Mouse (Mus musculus): Measurements from ENCODE around the gene Crim1. TPM values are rescaled to one million over a fixed set of nuclear protein-coding genes. Genes with fewer than 3 reads are reported as not detected.

Crim1 gene
- polyA plus RNA-seq, 1 experiment, result 36.1 TPM

GRCm38 (mm10) chr17:78405336-78405735, 205.3 kb downstream of the Crim1 start:
- peaks cover 24% of the 10 kb centered on the region for H3K36me3 ChIP-seq (ENCODE audit: control insufficient read depth, insufficient read depth, low read length)
- no peak overlapping the region for H3K4me3 ChIP-seq (ENCODE audit: low read depth, low read length)
- H3K4me1 ChIP-seq (ENCODE audit: control insufficient read depth, insufficient read depth, insufficient read length, low read length), result peaks cover 46% of the 10 kb centered on the region
- no peaks in the 10 kb centered on the region for H3K27me3 ChIP-seq (ENCODE audit: control insufficient read depth, insufficient read depth, low read length)
- WGBS, result 75% methylated on average over 3 of the region's 3 CpGs
- H3K27ac ChIP-seq (ENCODE audit: insufficient read depth, low read depth, low read length), result no peak overlapping the region
- TF ChIP-seq CTCF (IDR thresholded peaks at IDR 0.05; ENCODE audit: extremely low read depth, insufficient read length, insufficient replicate concordance, low read depth, low read length) (no peak), POLR2A (IDR thresholded peaks at IDR 0.05; ENCODE audit: low read depth, low read length) (no peak)

- H3K4me3 ChIP-seq (ENCODE audit: low read depth, low read length), result no peak overlapping the region
- TF ChIP-seq CTCF (IDR thresholded peaks at IDR 0.05; ENCODE audit: extremely low read depth, insufficient read length, insufficient replicate concordance, low read depth, low read length) (no peak), POLR2A (IDR thresholded peaks at IDR 0.05; ENCODE audit: low read depth, low read length) (no peak)
- H3K27me3 ChIP-seq (ENCODE audit: control insufficient read depth, insufficient read depth, low read length), result no peaks in the 10 kb centered on the region
- 89% methylated on average over 10 of the region's 10 CpGs for WGBS
- H3K36me3 ChIP-seq (ENCODE audit: control insufficient read depth, insufficient read depth, low read length), result peaks cover 31% of the 10 kb centered on the region
- H3K4me1 ChIP-seq (ENCODE audit: control insufficient read depth, insufficient read depth, insufficient read length, low read length), result peaks cover 33% of the 10 kb centered on the region
- H3K27ac ChIP-seq (ENCODE audit: insufficient read depth, low read depth, low read length), result no peak overlapping the region
These were observed 206.8 kb downstream of the Crim1 start for GRCm38 (mm10) chr17:78406854-78407253.

DNA sequence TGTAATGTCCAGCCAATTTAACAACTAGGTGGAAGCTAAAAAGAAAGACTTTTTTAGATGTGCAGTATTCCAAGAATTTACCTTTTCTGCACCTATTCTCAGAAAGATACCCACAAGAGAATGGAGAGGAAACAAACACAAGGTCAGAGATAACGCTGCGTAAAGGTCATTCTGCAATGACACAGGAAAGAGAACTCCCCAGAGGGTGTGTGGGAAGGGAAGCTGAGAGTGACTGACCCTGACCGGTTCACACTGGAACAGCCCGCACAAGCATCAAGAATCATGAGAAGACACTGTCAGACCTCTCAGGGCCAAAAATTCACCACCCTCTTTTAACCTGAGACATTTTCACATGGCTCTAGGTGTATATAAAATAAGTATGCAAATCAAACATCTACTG, 207.5 kb downstream of the Crim1 start:
- H3K4me3 ChIP-seq (ENCODE audit: low read depth, low read length), result no peak overlapping the region
- H3K27ac ChIP-seq (ENCODE audit: insufficient read depth, low read depth, low read length), result peak overlapping the region; percentile 26; the same call in 1 of the 2 replicates
- TF ChIP-seq POLR2A (IDR thresholded peaks at IDR 0.05; ENCODE audit: low read depth, low read length), result no peak
- TF ChIP-seq CTCF (IDR thresholded peaks at IDR 0.05; ENCODE audit: extremely low read depth, insufficient read length, insufficient replicate concordance, low read depth, low read length), result no peak
- no peaks in the 10 kb centered on the region for H3K27me3 ChIP-seq (ENCODE audit: control insufficient read depth, insufficient read depth, low read length)
- peaks cover 31% of the 10 kb centered on the region for H3K4me1 ChIP-seq (ENCODE audit: control insufficient read depth, insufficient read depth, insufficient read length, low read length)
- 67% methylated on average over 4 of the region's 4 CpGs for WGBS
- peaks cover 31% of the 10 kb centered on the region for H3K36me3 ChIP-seq (ENCODE audit: control insufficient read depth, insufficient read depth, low read length)

DNA sequence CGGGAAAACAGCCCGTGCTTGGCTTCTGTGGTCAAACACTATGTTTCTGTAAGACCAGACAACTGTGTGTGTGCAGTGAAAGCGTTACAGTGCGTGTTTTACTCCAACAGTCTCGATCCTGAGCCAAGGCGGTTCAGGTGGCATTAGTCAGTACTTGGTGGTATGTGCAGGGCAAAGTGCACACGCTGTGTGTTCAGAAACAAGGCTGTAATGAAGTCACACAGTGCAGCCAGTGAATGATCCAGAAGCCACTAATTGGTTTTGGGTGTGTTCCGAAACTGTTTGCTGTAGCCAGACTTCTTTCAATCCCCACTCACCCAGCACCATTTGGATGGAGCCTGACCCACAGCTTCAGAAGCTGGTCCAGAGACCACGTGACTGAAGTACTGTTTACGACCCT, 208.3 kb downstream of the Crim1 start:
- no peak overlapping the region for H3K4me3 ChIP-seq (ENCODE audit: low read depth, low read length)
- no peak for TF ChIP-seq CTCF (IDR thresholded peaks at IDR 0.05; ENCODE audit: extremely low read depth, insufficient read length, insufficient replicate concordance, low read depth, low read length)
- TF ChIP-seq POLR2A (IDR thresholded peaks at IDR 0.05; ENCODE audit: low read depth, low read length), result no peak
- 62% methylated on average over 10 of the region's 10 CpGs for WGBS
- H3K27ac ChIP-seq (ENCODE audit: insufficient read depth, low read depth, low read length), result peak overlapping the region; percentile 61
- H3K36me3 ChIP-seq (ENCODE audit: control insufficient read depth, insufficient read depth, low read length), result peaks cover 31% of the 10 kb centered on the region
- H3K27me3 ChIP-seq (ENCODE audit: control insufficient read depth, insufficient read depth, low read length), result no peaks in the 10 kb centered on the region
- H3K4me1 ChIP-seq (ENCODE audit: control insufficient read depth, insufficient read depth, insufficient read length, low read length), result peaks cover 31% of the 10 kb centered on the region

DNA sequence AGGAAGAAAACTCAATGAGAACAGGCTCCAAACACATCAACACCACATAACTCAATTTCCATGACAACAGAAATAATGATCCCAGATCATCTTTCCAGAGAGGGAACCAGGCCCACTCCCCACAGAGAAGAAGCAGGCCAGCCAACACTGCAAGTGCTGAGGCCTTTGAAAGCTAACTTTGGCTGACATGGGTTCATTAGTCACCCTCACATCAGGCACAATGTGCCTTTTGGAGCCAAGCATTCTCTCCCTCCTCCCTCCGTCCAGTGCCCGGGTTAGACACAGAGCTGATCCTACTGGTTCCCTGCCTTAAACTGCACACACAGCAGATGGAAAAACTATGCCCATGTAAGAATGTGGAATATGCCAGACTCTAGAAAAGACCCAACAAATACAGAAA, 209.9 kb downstream of the Crim1 start:
- Histone ChIP-seq H3K27ac (ENCODE audit: insufficient read depth, low read depth, low read length) (no peak overlapping the region), H3K4me1 (ENCODE audit: control insufficient read depth, insufficient read depth, insufficient read length, low read length) (peaks cover 33% of the 10 kb centered on the region), H3K36me3 (ENCODE audit: control insufficient read depth, insufficient read depth, low read length) (peaks cover 25% of the 10 kb centered on the region), H3K4me3 (ENCODE audit: low read depth, low read length) (no peak overlapping the region), H3K27me3 (ENCODE audit: control insufficient read depth, insufficient read depth, low read length) (no peaks in the 10 kb centered on the region)
- TF ChIP-seq CTCF (IDR thresholded peaks at IDR 0.05; ENCODE audit: extremely low read depth, insufficient read length, insufficient replicate concordance, low read depth, low read length), result no peak
- no peak for TF ChIP-seq POLR2A (IDR thresholded peaks at IDR 0.05; ENCODE audit: low read depth, low read length)
- 82% methylated on average over 2 of the region's 2 CpGs for WGBS

DNA sequence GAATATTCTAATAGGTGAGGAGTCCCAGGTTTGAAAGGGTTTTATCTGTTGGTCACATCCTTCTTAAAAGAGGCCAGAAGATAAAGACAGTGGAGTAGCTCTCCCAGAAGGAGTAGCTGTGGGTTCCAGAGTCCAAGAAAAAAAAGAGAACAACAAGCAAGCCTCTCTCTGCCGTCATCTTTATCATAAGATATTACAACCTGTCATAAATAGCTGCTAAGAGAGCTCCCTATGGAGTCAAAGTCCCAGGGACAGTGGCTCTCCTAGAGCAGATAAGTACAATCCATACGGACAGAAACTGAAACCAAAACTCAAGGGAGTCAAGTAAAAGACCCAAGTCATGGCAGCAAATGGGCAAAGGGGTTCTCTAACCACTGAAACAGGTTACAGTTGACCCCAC, 215.2 kb downstream of the Crim1 start:
- H3K4me3 ChIP-seq (ENCODE audit: low read depth, low read length), result no peak overlapping the region
- TF ChIP-seq CTCF (IDR thresholded peaks at IDR 0.05; ENCODE audit: extremely low read depth, insufficient read length, insufficient replicate concordance, low read depth, low read length) (no peak), POLR2A (IDR thresholded peaks at IDR 0.05; ENCODE audit: low read depth, low read length) (no peak)
- H3K4me1 ChIP-seq (ENCODE audit: control insufficient read depth, insufficient read depth, insufficient read length, low read length), result peaks cover 20% of the 10 kb centered on the region; the same call in 1 of the 2 replicates
- no peaks in the 10 kb centered on the region for H3K27me3 ChIP-seq (ENCODE audit: control insufficient read depth, insufficient read depth, low read length)
- H3K36me3 ChIP-seq (ENCODE audit: control insufficient read depth, insufficient read depth, low read length), result peaks cover 19% of the 10 kb centered on the region
- WGBS, result 28% methylated on average over 2 of the region's 2 CpGs
- peak overlapping the region; percentile 99 for H3K27ac ChIP-seq (ENCODE audit: insufficient read depth, low read depth, low read length)

DNA sequence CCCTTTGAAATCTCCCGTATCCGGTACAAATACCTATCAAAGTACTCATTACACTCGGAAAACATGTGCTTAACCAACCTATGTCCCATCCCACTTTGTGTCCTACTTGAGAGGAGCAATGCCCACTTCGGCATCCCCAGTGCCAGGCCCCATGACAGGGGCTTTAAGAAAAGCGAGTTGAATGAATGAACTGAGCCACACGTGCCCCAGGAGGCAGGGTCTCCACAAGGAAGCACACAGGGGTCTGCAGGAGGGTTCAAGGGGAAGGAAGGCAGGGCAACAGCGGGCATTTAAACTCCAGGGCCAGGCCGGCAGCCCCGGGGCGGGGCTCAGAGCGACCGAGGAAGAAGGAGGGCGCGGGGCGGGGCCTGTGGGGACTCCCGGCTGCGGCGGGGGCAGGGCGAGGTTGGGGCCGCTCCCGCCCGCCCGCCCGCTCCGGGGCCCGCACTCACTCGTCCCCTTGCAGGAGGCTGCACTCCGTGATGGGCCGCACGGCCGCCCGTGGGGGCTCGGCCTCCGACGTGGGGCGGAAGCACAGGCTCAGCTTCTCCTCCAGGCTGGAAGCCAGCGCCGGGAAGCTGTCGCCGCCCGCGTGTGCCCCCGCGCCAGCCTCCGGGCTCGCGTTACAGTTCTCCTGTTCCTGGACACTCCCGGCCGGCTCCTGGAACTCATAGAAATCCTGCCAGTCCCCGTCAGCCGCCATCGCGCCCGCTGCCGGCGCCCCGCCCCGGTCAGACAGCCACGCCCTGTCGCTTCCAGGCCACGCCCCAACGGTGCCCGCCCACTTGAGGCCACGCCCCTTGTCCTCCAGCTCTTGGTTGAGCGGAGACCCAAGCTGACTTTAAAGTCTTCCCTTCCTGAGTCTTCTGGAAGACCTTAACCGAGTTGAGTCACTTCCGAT, 217.6 kb downstream of the Crim1 start, which contains the start of gene Fez2:
Gene Fez2 (minus strand): TSS at position 772 of the 901 bp plus-strand sequence.
- TF ChIP-seq CTCF (IDR thresholded peaks at IDR 0.05; ENCODE audit: extremely low read depth, insufficient read length, insufficient replicate concordance, low read depth, low read length) (no peak), POLR2A (IDR thresholded peaks at IDR 0.05; ENCODE audit: low read depth, low read length) (peak; percentile 62; the same call in 1 of the 2 replicates)

More for the DNA sequence above, 217.6 kb downstream of the Crim1 start, which contains the start of gene Fez2:
- Histone ChIP-seq H3K27me3 (ENCODE audit: control insufficient read depth, insufficient read depth, low read length) (no peaks in the 10 kb centered on the region), H3K4me1 (ENCODE audit: control insufficient read depth, insufficient read depth, insufficient read length, low read length) (peaks cover 19% of the 10 kb centered on the region; the same call in 1 of the 2 replicates), H3K36me3 (ENCODE audit: control insufficient read depth, insufficient read depth, low read length) (peaks cover 4% of the 10 kb centered on the region; the same call in 1 of the 2 replicates), H3K4me3 (ENCODE audit: low read depth, low read length) (peak within 1 kb of the TSS; percentile 99), H3K27ac (ENCODE audit: insufficient read depth, low read depth, low read length) (peak within 1 kb of the TSS; percentile 99)
- under 1% methylated on average over 61 of the region's 67 CpGs for WGBS

Measured in small intestine, adult 2 months (tissue).